Mouse (Mus musculus): ENCODE measurements at regions not wholly inside any gene's neighbourhood (a gene's known extent, or its start where the extent isn't known, plus 50 kb on each side); places are given as distances from the start of the nearest gene placed in this dataset.

DNA sequence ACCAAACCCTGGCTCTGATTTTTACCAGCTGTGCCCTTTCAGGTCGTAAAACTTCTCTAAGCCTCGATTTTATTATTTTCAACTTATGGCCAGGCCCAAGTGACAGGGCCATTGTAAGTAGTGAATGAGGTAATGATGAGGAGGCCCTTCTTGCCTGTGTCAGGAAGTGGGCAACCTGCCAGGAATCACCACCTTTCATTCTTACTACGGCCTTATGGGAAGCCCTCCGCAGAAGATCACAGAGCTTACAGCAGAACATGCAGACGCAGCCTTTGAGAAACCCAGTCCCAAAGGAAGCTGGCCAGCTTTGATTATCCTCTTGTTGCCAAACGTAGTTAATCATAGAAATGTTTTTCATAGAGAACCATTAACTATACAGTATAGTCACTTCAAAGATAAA, 124.9 kb upstream of the Mpp6 start:
- H3K27me3 ChIP-seq (replicated peaks; ENCODE audit: control insufficient read depth, insufficient read depth, low read length): no peaks in the 10 kb centered on the region
- H3K4me1 ChIP-seq (ENCODE audit: control insufficient read depth, insufficient read depth, low read length): peaks cover 7% of the 10 kb centered on the region; the same call in 1 of the 2 replicates
- peak; percentile 69 for DNase-seq (ENCODE audit: low spot score)
- no peak; the same call in 1 of the 2 replicates for ATAC-seq (ENCODE audit: low read depth)
- no peak overlapping the region for H3K4me3 ChIP-seq (ENCODE audit: low read depth, low read length)
- H3K4me2 ChIP-seq (ENCODE audit: low read depth, low read length): no peak overlapping the region
- no peaks in the 10 kb centered on the region for H3K36me3 ChIP-seq (ENCODE audit: control insufficient read depth, insufficient read depth, low read length)
- no peak overlapping the region for H3K9ac ChIP-seq (ENCODE audit: low read depth, low read length)
- no peaks in the 10 kb centered on the region for H3K9me3 ChIP-seq (ENCODE audit: control insufficient read depth, low read length)
- 21% methylated on average over 6 of the region's 6 CpGs for WGBS
- no peak overlapping the region for H3K27ac ChIP-seq (replicated peaks; ENCODE audit: low read depth, low read length)

DNA sequence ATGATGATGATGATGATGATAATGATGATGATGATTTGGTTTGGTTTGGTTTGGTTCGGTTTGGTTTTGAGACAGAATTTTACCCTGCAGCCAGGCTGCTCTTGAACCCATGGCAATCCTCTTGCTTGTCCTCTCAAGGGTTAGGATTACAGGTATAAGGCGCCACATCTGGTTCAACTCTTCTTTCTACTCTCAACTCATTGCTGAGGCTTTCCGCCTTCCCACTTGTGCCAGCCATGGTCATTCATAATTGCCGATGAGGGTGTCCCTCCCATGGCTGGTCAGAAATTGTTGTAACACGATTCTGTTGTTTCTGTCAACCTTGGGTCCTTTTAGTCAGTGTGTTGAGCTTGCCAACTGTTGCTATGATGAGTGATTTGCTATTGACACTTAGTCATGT, 122.9 kb upstream of the Mpp6 start:
- H3K27me3 ChIP-seq (replicated peaks; ENCODE audit: control insufficient read depth, insufficient read depth, low read length): no peaks in the 10 kb centered on the region
- no peak for ATAC-seq (ENCODE audit: low read depth)
- H3K9ac ChIP-seq (ENCODE audit: low read depth, low read length): no peak overlapping the region
- no peaks in the 10 kb centered on the region for H3K9me3 ChIP-seq (ENCODE audit: control insufficient read depth, low read length)
- H3K4me3 ChIP-seq (ENCODE audit: low read depth, low read length): no peak overlapping the region
- H3K4me1 ChIP-seq (ENCODE audit: control insufficient read depth, insufficient read depth, low read length): peaks cover 7% of the 10 kb centered on the region; the same call in 1 of the 2 replicates
- DNase-seq (ENCODE audit: low spot score): no peak
- no peak overlapping the region for H3K27ac ChIP-seq (replicated peaks; ENCODE audit: low read depth, low read length)
- no peak overlapping the region for H3K4me2 ChIP-seq (ENCODE audit: low read depth, low read length)
- H3K36me3 ChIP-seq (ENCODE audit: control insufficient read depth, insufficient read depth, low read length): no peaks in the 10 kb centered on the region
- 85% methylated on average over 5 of the region's 5 CpGs for WGBS

DNA sequence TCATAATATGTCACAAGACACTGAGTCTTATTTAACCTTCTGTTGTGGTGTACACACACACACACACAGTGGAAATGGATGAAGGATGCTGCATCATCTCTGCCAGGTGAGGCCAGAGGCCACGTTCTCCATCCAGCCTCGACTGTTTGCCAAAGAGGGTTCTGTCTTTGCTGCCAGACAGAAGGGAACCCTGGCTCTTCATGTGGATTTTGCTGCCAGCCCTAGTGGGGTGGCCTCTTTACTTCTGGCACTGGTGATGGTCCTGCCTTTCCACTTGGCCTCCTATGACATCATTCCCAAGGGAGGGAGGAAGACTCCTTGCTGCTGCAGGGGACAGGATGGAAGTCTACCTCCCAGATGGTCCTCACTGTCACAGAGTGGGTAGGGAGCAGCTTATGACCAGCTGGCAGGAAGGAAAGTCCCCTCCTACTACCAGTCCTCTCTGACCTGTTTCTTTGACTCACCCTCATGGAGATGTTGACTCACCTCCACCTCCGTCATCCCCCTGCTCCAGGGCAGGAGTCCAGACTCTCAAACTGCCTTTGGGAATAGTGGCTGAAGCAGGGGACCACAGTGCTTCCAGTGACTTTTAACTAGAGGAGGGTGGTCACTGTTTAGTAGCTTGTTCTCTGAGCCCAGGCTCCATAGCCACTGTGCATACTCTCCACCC, 122.4 kb upstream of the Mpp6 start:
- Histone ChIP-seq H3K4me1 (ENCODE audit: control insufficient read depth, insufficient read depth, low read length) (peaks cover 7% of the 10 kb centered on the region; the same call in 1 of the 2 replicates), H3K4me2 (ENCODE audit: low read depth, low read length) (no peak overlapping the region), H3K27me3 (replicated peaks; ENCODE audit: control insufficient read depth, insufficient read depth, low read length) (no peaks in the 10 kb centered on the region), H3K36me3 (ENCODE audit: control insufficient read depth, insufficient read depth, low read length) (no peaks in the 10 kb centered on the region), H3K9ac (ENCODE audit: low read depth, low read length) (no peak overlapping the region), H3K9me3 (ENCODE audit: control insufficient read depth, low read length) (no peaks in the 10 kb centered on the region), H3K4me3 (ENCODE audit: low read depth, low read length) (no peak overlapping the region), H3K27ac (replicated peaks; ENCODE audit: low read depth, low read length) (no peak overlapping the region)
- DNase-seq (ENCODE audit: low spot score) (no peak), ATAC-seq (ENCODE audit: low read depth) (no peak)
- 84% methylated on average over 3 of the region's 3 CpGs for WGBS

DNA sequence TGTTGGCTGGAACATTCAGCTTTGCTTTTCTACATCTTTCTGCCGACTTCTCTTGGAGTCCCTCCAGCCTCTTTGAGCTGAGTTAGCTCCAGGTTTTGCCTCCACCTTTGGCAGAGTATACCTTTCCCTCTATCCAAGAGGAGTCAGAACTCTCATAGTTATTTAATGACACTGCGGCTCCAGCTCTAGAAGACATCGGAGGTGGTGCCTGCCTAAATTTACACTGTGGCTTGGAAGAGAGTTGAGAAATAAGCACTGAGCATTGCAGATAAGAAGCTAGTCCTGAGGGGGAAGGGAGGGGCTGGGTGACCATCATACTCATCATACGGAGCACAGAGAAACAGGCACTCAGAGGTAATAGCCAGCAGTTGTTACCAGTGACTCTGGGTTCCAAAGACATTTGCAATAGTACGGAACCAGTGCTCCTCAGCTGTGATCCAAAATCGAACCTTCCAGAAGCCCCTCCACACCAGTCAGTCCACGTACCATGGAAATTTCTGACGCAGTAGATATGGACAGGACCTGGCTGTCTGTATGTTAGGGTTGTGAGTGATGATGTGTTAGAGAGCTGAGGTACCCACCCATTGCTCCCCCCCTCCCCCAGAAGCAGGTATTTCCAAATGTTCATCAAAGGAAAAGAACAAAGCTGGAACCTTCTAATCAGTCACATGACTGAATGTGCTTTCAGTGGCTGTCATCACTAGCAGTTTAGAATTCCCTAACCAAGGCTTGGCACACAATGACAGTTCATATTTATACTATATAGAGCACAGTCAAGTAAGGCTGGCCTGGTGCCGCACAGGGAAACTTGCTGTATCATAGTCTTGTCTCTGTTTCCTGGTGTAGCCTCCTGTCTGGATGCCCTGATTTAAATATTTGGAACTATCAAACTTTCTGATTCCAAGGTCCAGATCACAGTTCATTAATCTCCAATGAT, 120.2 kb upstream of the Mpp6 start:
- Histone ChIP-seq H3K9ac (ENCODE audit: low read depth, low read length) (no peak overlapping the region), H3K27me3 (replicated peaks; ENCODE audit: control insufficient read depth, insufficient read depth, low read length) (no peaks in the 10 kb centered on the region), H3K9me3 (ENCODE audit: control insufficient read depth, low read length) (no peaks in the 10 kb centered on the region), H3K27ac (replicated peaks; ENCODE audit: low read depth, low read length) (no peak overlapping the region), H3K4me1 (ENCODE audit: control insufficient read depth, insufficient read depth, low read length) (peaks cover 3% of the 10 kb centered on the region; the same call in 1 of the 2 replicates), H3K4me3 (ENCODE audit: low read depth, low read length) (no peak overlapping the region), H3K36me3 (ENCODE audit: control insufficient read depth, insufficient read depth, low read length) (no peaks in the 10 kb centered on the region), H3K4me2 (ENCODE audit: low read depth, low read length) (no peak overlapping the region)
- no peak for ATAC-seq (ENCODE audit: low read depth)
- 77% methylated on average over 9 of the region's 9 CpGs for WGBS
- DNase-seq (ENCODE audit: low spot score): peak; percentile 16

DNA sequence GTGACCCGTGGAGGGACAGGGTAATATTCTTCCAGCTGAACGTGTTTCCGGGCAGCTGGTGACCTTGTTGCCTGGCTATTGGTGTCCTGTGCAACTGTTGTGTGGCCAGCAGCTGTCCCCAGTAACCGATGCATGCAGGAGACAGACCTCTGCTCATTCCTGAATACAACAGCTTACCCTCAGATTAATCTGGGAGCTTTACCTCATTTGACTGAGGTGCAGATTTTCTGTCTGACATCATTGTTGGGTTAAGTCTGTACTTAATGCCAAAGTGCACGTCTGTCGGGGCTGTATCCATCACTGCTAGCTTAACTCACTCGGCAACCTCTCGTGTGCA, 119.6 kb upstream of the Mpp6 start:
- 65% methylated on average over 8 of the region's 8 CpGs for WGBS
- peak; percentile 34 for DNase-seq (ENCODE audit: low spot score)
- no peak overlapping the region for H3K27ac ChIP-seq (replicated peaks; ENCODE audit: low read depth, low read length)
- H3K4me3 ChIP-seq (ENCODE audit: low read depth, low read length): no peak overlapping the region
- H3K36me3 ChIP-seq (ENCODE audit: control insufficient read depth, insufficient read depth, low read length): no peaks in the 10 kb centered on the region
- H3K4me1 ChIP-seq (ENCODE audit: control insufficient read depth, insufficient read depth, low read length): peaks cover 1% of the 10 kb centered on the region; the same call in 1 of the 2 replicates
- no peaks in the 10 kb centered on the region for H3K27me3 ChIP-seq (replicated peaks; ENCODE audit: control insufficient read depth, insufficient read depth, low read length)
- peak; percentile 33; the same call in 1 of the 2 replicates for ATAC-seq (ENCODE audit: low read depth)
- no peaks in the 10 kb centered on the region for H3K9me3 ChIP-seq (ENCODE audit: control insufficient read depth, low read length)
- no peak overlapping the region for H3K4me2 ChIP-seq (ENCODE audit: low read depth, low read length)
- no peak overlapping the region for H3K9ac ChIP-seq (ENCODE audit: low read depth, low read length)

DNA sequence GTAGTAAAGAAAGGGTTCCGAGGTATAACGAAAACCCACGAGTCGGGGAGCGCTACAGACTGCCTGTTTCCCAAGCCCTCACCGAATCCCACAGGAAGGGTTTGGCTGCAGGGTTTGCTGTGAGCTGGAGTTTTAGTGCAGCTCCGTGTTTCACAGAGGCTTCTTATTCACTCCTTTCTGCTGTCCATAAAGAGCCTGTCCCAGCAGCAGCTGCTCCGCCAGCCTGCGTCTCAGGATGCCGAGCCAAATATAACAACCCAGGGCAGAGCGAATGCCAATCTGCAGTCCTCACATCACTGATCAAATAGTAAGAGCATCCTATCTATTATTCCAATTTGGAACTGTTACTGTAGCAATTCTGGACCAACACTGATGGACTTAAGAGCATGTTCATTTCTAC, 110.7 kb upstream of the Mpp6 start:
- Histone ChIP-seq H3K36me3 (ENCODE audit: control insufficient read depth, insufficient read depth, low read length) (no peaks in the 10 kb centered on the region), H3K9ac (ENCODE audit: low read depth, low read length) (no peak overlapping the region), H3K4me3 (ENCODE audit: low read depth, low read length) (no peak overlapping the region), H3K27ac (replicated peaks; ENCODE audit: low read depth, low read length) (no peak overlapping the region), H3K4me1 (ENCODE audit: control insufficient read depth, insufficient read depth, low read length) (no peaks in the 10 kb centered on the region), H3K4me2 (ENCODE audit: low read depth, low read length) (no peak overlapping the region; the same call in 1 of the 2 replicates), H3K9me3 (ENCODE audit: control insufficient read depth, low read length) (no peaks in the 10 kb centered on the region), H3K27me3 (replicated peaks; ENCODE audit: control insufficient read depth, insufficient read depth, low read length) (no peaks in the 10 kb centered on the region)
- ATAC-seq (ENCODE audit: low read depth) (no peak), DNase-seq (ENCODE audit: low spot score) (no peak)
- WGBS: 74% methylated on average over 11 of the region's 11 CpGs

DNA sequence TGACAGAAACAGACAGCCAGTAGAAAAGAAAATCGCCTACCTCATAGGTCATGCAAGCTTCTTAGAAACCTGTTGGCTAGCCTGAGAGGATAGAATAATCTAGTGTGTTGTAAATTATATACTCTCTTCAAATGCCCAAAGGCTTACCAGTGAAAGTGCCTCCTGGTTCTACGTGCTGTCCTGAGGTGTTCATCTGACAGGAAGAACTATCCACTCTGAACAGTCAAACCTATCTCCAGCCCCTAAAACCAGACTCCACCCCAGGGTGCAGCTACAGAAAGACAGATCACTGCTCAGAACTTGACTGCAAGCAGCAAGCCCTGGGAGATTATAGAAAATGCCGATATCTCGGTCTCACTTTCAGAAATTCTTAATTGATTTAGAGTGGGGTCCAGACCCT, 102.0 kb upstream of the Mpp6 start:
- Histone ChIP-seq H3K4me3 (ENCODE audit: low read depth, low read length) (no peak overlapping the region), H3K36me3 (ENCODE audit: control insufficient read depth, insufficient read depth, low read length) (no peaks in the 10 kb centered on the region), H3K27me3 (replicated peaks; ENCODE audit: control insufficient read depth, insufficient read depth, low read length) (no peaks in the 10 kb centered on the region), H3K9ac (ENCODE audit: low read depth, low read length) (no peak overlapping the region), H3K4me2 (ENCODE audit: low read depth, low read length) (no peak overlapping the region), H3K4me1 (ENCODE audit: control insufficient read depth, insufficient read depth, low read length) (no peaks in the 10 kb centered on the region), H3K9me3 (ENCODE audit: control insufficient read depth, low read length) (no peaks in the 10 kb centered on the region), H3K27ac (replicated peaks; ENCODE audit: low read depth, low read length) (no peak overlapping the region)
- no peak for DNase-seq (ENCODE audit: low spot score)
- WGBS: 64% methylated on average over 4 of the region's 4 CpGs
- ATAC-seq (ENCODE audit: low read depth): no peak

DNA sequence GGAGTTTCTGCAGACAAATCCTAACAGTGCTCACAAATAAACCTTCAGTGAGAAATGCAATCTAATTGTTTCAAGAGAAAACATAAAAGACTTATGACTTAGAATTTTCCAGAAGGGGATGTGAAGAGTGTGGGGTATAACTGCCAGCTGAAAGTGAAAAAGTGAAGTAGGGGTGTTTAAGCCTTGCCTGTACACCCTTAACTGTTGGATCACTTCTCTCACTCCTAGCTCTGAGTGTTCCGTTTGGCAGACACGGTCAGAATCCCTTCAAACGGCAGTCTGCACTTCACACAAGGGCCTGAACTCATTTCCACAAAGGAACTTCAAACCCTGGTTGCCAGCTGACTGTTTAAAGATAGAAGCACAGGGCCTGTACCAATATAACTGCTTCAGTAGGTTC, 101.2 kb upstream of the Mpp6 start:
- Histone ChIP-seq H3K27ac (replicated peaks; ENCODE audit: low read depth, low read length) (no peak overlapping the region), H3K9me3 (ENCODE audit: control insufficient read depth, low read length) (no peaks in the 10 kb centered on the region), H3K27me3 (replicated peaks; ENCODE audit: control insufficient read depth, insufficient read depth, low read length) (no peaks in the 10 kb centered on the region), H3K4me2 (ENCODE audit: low read depth, low read length) (no peak overlapping the region), H3K4me3 (ENCODE audit: low read depth, low read length) (no peak overlapping the region), H3K36me3 (ENCODE audit: control insufficient read depth, insufficient read depth, low read length) (no peaks in the 10 kb centered on the region), H3K9ac (ENCODE audit: low read depth, low read length) (no peak overlapping the region), H3K4me1 (ENCODE audit: control insufficient read depth, insufficient read depth, low read length) (no peaks in the 10 kb centered on the region)
- ATAC-seq (ENCODE audit: low read depth) (no peak), DNase-seq (ENCODE audit: low spot score) (no peak)
- WGBS: 22% methylated on average over 3 of the region's 3 CpGs
